Mouse (Mus musculus) G1E (cell line): Measurements from ENCODE around the gene Pak7.

Experiments
- CTCF ChIP-seq: IDR thresholded peaks from 2 replicates; pipeline ENCODE4 v1.5.1; 2012; ENCODE audit warnings: low read depth, low read length, inconsistent platforms, mixed read lengths
- GATA1 ChIP-seq: IDR thresholded peaks from 2 replicates; pipeline ENCODE4 v1.6.1; 2012; ENCODE audit warnings: borderline replicate concordance, low read length, inconsistent platforms, mixed read lengths
- GATA2 ChIP-seq: IDR thresholded peaks from 2 replicates; pipeline ENCODE4 v1.6.1; 2012; ENCODE audit warnings: low read depth, low read length, inconsistent platforms, borderline replicate concordance
- POLR2AphosphoS5 ChIP-seq: IDR thresholded peaks from 2 replicates; pipeline ENCODE4 v1.6.1; 2012; ENCODE audit warnings: low read depth, low read length, inconsistent platforms; ENCODE audit not compliant: insufficient replicate concordance
- TAL1 ChIP-seq: conservative IDR thresholded peaks from 2 replicates; pipeline ENCODE4 v1.6.1; 2012; ENCODE audit warnings: low read depth, low read length, inconsistent platforms, mixed read lengths

DNA sequence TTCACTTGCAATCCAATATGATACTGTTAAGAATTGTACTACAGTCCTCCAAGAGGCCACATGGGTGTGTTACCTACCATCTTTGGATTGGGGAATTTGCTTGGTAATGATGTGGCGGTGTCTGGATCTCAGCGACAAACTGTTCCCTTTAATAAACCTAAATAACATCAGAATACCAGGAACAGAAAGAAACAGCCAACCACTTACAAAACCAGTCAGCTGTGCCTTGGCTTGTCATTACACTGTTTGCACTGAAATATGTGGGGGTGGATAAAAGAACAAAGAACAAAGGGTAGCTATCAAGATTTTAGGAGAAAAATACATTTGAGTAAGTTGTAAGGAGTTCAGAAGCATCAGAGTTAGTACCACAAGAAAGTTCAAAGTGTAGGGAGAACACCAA lies 269.8 kb downstream of the Pak7 start:
- no peak for TF ChIP-seq CTCF
- no peak for TF ChIP-seq GATA1
- TF ChIP-seq POLR2AphosphoS5 = no peak
- no peak for TF ChIP-seq GATA2
- no peak for TF ChIP-seq TAL1
